Mouse (Mus musculus) ovary, postnatal 14 days (tissue): ENCODE measurements around the gene Ccdc117.
"Not testable (repeated sequence)": the region's sequence is repeated elsewhere in the genome, so short reads cannot be mapped to it uniquely, and the experiment has no call there.

Experiments used
- DNase-seq: peaks from one replicate; pipeline ENCODE4 v3.0.0; 2022; ENCODE audit warnings: low spot score

Ccdc117 gene

DNA sequence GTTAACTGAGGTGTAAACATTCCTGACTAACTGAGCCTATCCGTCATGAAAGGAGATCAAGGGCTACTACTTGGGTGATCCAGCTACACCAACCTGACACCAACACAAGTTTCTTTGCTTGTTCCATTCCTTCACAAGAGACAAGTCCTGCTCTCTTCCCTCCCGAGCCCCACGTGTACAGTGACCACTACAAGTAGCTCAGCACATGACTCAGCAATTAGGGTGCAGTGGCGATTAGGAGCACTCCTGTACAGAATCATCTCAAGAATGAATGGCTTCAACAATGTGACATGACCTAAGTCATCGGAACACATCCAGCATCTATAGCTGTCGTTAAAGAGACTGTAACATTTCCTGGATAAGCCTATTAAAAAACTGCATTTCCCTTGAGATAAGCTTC, 11.3 kb downstream of the Ccdc117 start:
- no peak for DNase-seq

DNA sequence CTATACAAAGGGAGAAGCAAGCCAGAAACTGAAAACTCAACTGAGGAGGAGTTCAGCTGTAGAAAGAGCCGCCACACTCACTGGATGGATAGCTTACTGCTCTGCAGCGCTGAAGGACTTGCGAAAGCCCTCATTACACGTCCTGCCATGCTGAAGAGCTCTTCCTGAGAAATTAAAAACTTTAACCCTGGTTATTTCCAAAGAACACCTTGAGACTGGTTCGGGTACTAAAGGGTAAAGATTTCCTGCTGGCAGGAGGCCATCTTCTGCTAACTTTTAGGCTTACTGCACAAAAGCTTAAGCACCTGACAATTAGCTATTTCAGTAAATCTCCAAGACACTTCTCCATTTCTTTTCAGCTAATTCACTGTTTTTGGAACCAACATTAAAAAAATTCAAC, 11.8 kb downstream of the Ccdc117 start:
- DNase-seq: no peak

DNA sequence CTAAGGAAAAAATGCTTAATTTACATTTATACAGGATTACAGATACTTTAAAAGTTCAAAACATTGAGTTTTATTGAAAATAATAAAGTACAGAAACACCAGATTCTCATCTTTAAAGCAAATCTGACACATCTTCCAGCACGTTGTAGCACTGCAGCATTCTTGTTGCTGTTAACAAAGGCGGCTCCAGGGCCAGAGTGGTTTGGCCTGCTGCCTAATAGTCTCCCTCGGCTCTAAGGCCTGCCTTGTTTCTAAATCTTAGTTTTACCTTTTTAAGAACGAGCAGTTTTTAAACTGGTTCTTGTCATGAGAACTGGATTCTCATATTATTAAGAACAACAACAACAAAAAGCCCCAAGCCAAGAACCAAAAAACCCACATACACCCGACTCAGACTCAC, 13.1 kb downstream of the Ccdc117 start:
- DNase-seq: no peak

DNA sequence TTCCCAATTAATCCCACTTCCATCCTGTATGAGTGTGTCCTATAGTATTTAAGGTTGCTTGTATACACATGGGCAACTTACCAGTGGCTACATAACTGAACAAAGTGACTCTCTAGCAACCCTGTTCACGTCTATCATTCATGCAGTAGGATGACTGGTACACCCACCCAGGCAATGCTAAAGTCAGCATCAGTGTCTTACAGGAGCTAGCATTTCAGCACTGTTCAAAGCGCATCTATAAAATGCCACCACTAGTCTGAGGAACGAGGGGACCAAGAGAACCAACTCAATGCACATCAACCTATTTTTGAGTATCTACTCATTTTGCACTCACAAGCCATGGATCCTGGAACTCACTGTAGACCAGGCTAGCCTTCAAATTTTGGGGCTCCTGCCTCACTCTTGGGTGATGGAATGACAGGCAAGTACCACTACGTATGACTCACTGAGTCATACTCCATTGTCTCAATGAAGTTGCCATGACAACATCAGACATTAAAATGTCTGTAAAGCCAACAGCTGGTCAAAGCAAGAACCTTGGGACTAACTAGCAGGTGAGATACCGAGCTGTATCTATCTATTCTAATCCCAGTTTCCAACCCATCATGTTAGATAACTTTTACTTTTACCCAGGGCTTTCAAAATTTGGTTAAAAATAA, 14.0 kb downstream of the Ccdc117 start:
- DNase-seq: no peak

DNA sequence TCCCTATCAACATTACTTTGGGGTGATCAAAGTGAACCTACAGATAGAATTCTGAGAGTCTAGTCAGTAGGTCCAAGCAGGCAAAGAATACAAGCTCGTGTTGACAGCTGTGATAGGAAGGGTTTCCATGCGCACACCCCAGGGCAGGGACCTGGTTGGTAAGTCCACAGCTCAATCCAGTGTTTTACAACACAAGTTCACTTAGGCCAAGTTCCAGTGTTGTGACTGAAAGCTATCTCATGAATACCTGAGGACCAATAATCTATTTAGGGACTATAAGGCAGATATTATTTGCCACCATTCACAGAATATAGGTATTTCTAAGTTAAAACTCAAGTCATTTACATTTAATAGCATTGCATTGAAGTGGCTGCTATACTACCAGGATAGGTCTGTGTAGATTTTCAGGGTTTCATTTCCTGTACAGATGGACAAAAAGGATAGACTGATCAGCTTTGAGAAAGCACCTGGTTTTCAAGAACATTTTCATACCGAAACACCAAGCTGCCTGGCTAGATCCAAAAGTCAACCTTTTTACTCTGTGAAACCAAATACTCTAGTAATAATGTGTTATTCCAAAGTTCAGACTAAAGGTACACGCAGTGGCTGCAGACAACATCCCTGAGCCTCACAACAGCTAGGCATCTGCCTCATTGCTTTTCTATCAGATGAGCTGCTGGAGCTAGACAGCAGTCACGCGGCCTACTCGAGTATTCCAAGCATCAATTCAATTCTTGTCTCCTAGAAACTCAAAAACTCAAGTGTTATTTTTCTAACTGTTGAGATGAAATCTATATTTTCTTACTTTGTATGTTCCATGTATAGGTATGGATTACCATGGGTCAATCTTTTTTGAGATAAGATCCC, 15.2 kb downstream of the Ccdc117 start:
- DNase-seq: no peak

DNA sequence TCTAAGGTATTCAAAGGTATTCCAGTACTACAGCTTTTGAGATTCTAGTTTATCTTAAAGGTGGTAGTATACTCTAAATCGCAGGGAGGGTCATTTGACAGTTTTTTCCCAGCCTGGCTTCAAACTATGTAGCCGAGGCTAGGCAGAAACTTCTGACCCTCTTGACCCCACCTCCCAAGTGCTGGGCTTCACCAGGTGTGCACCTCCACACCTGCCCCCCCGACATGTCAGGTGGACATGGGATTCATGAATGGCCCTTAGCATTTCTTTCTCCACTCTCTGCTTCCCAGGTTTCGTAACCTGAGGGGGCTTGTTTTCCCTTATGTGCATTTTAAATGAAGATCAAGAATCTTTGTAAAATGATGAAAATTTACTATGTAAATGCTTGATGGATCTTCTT, 16.6 kb downstream of the Ccdc117 start:
- no peak for DNase-seq

DNA sequence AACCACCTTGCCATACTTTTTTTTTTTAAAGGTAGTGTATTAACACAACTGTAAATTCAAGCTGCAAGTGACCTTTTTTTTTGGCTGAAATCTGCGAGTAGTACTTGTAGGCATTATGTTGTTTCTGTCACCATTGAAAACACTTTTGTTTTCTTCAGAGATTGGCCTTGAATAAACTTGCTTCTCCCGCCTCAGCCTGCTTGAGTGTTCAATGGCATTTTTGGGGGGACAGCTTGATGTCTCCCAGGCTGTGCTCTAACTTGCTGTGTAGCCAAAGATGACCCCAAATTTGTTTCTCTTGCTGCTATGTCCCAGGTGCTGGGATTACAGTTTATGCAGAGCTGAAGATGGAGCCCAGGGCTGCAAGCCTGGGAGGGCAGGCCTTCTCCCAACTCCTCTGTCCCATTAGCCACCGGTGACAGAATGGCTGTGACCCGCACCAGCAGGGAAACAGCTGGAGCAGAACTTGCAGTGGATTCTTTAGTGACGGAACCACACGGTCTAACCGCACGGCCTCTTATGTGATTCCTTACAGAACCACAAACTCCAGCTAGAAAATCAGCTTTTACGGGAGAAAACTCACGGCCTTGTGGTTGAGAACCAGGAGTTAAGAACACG, 19.1 kb downstream of the Ccdc117 start:
- no peak for DNase-seq

DNA sequence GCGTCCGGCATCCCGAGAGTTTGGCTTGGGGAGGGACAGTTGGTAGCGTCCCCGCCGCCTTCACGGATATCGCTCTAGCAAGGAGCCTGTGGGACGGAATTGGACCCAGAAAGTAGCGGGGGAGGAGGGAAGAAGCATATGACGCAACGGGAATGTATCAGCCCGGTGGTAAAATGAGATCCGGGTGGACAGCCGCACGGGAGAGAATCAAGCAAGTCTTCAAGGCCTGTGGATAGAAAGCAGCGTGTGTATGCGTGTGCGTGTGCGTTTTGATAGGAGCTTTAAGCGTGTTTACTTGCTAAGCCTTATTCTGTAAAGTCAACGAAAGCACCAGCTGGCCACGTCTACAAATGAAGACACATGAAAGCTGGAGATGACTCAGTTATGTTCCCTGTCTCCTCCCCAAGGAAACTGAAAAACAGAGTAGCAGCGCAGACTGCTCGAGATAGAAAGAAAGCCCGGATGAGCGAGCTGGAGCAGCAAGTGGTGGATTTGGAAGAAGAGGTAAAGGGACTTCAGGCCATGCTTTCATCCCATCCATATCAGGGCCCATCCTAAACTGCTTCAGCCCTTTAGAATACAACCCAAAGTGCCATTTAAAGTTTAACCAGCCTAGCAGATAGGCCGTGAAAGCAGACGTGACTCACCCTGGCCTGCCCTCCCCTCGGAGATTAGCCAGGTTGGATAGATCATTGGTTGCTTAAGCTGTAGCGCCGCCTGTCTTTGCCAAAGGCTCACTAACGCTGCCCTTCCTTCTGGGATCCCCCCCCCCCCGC, 20.3 kb downstream of the Ccdc117 start:
- peak; percentile 51 for DNase-seq

DNA sequence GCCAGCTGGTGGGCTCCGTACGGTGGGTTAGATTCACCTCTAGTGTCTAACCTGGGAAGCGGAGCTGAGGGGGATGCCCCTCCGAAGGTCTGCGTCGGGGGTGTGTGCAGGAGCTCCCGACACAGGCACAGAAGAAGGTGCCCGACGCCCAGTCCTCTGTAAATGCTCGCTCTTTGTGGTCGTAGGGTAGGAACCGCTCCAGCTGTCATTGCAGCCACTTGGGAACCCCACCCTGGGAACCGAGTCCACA, 20.8 kb downstream of the Ccdc117 start:
- no peak for DNase-seq

DNA sequence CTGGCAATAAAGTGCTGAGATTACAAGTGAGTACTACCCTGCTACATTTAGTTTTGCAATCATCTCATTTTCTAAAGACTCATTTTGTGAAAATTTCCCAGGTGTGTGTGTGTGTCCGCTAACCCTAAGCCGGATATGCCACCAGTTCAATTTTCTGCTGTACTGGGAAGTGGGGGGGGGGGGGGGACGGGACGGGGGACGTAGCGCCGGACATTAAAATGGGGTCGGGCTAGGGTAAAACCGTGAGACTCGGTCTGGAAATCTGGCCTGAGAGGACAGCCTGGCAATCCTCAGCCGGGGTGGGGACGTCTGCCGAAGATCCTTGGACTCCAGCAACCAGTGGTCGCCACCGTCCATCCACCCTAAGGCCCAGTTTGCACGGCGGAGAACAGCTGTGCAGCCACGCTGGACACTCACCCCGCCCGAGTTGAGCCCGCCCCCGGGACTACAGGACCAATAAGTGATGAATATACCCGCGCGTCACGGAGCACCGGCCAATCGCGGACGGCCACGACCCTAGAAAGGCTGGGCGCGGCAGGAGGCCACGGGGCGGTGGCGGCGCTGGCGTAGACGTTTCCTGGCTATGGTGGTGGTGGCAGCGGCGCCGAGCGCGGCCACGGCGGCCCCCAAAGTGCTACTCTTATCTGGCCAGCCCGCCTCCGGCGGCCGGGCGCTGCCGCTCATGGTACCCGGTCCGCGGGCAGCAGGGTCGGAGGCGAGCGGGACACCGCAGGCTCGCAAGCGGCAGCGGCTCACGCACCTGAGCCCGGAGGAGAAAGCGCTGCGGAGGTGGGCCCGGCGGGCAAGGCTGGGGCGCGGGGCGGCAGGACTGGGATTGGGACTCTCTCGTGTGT, 21.3 kb downstream of the Ccdc117 start, which contains the start of gene Xbp1:
Gene Xbp1, plus strand, starts transcription at position 248 of the 854 bp plus-strand sequence.
- DNase-seq: peak; percentile 98

DNA sequence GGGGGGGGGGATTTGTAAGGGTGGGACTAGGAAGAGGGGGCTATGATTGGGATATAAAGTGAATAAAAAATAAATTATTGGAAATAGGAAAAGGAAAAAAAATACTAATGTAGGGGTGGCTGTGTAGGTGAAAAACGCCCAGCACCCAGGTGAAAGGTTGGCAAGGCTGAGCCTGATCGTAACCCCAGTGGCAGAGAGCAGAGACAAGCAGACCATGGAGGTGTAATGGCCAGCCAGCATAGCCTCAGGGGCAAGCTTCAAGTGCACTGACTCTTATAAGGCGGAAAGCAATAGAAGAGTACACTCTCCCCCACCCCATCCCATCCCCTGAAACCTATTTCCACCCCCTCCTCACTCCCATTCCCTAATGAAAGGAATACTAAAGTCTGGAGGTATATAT, 22.3 kb downstream of the Ccdc117 start:
- no peak for DNase-seq

DNA sequence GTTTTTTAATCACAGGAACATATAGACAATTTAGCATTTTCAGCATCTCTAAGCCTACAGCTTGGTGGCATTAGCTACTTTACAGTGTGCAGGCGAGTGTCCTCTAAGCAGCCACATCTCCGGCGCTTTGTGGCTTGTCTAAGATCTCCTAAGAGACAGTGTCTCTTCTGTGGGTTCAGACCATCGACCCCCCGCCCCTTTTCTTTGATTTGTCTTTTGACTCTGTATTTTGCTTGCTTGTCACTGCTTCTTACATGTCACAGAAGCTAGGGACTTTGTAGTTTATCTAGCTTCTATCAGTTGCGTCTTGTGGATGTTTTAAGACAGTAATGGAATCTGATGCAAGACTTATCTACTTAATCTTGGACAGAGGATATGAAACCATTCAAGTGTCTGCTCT, 24.6 kb downstream of the Ccdc117 start:
- DNase-seq: no peak

DNA sequence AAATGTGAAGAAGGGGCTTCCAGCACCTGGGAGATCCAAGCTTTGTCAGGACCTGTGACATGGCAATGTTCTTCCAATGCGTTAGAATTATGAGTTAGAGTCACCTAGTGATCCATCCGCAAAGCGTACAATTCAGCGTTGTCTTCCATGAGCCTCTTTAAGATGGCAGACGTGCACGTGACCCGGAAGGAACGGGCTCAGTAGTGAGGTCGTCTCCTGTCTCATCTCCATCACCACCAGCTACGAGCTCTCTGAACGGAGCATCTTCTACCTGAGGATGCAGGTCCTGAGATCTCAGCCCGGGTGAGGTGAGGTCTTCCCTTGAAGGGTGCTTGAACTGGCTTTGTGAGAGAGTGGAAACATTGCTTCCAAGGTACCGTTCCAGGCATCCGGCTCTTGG, 25.4 kb downstream of the Ccdc117 start:
- DNase-seq: no peak

DNA sequence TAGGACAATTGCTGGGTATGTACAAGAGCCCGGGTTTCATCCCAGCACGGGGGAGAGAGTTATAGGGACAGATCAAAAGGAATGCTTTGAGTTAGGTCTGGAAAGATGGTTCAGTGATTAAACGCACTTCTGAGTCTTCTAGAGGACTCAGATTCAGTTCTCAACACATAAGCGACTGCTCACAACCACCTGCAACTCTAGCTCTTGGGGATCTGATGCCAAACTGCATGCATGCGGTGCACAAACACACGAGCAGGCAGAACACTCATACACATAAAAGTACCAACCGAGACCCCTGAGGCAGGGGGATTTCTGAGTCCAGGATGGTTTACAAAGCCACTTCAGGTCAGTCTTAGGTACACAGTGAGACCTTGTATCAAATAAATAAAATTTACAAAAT, 25.8 kb downstream of the Ccdc117 start:
- DNase-seq: no peak

DNA sequence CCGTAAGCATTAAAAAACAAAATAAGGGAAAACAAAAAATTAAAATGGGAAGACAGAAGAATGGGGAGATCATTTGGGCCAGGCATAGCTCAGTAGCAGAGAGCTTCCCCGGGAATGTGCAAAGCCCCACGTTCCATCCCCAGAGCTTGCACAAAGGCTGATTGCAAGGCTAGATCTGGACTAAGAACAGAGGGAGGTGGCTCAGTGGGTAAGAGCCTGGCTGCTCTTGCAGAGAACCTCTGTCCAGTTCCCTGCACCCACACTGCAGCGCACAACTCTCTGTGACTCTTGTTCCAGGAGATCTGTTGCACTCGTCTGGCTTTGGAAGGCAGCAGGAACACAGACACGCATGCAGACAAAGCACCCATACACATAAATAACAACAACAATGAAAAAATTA, 26.3 kb downstream of the Ccdc117 start:
- no peak for DNase-seq

DNA sequence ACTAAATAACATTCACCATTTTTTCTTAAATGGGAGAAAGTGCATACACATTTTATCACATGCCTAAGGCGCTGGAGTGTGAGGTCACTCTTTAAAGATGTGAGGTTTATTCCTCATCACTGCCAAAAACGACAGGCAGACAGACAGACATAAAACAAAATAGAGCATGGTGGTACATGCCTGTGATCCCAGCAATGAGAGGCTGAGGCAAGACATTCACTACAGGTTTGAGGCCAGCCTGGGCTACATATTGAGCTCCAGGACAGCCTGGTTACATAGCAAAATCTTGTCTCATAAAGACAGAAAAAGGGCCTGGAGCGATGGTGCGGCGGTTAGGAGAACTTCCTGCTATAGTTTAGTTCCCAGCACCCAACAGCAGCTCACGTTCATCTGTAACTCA, 26.8 kb downstream of the Ccdc117 start:
- DNase-seq: no peak

DNA sequence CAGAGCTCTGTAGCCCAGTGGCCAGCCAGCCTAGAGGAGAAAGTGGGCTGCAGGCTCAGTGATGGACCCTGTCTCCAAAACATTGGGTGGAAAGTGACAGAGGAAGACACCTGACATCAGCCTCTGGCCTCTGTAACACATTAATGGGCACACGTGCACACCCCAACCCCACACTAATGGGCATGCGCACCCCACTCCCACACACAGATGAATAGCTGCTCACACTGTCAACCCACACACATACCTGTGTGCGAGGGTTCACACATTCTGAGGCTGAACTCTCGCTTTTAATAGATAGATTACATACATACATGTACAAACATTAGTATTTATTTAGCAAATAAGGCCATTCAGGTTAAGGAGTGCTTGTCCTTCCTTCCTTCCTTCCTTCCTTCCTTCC, 27.9 kb downstream of the Ccdc117 start:
- no peak for DNase-seq

DNA sequence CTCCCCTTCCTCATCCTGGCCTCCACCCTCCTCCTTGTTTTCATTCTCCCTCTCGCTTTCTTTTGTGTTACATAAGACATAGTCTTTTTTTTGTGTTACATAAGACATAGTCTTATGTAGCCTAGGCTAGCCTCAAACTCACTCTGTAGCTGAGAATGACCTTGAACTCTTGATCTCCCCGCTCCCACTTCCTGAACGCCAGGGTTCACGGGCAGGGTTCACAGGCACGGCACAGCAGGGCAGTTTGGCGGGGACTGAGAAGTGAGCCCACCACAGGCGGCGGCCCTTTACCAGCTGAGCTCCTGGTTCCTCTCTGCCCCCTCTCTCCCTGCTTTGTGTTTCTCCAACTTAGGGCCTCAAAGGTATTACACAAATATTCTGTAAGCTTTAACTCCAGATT, 29.0 kb downstream of the Ccdc117 start:
- no peak for DNase-seq

DNA sequence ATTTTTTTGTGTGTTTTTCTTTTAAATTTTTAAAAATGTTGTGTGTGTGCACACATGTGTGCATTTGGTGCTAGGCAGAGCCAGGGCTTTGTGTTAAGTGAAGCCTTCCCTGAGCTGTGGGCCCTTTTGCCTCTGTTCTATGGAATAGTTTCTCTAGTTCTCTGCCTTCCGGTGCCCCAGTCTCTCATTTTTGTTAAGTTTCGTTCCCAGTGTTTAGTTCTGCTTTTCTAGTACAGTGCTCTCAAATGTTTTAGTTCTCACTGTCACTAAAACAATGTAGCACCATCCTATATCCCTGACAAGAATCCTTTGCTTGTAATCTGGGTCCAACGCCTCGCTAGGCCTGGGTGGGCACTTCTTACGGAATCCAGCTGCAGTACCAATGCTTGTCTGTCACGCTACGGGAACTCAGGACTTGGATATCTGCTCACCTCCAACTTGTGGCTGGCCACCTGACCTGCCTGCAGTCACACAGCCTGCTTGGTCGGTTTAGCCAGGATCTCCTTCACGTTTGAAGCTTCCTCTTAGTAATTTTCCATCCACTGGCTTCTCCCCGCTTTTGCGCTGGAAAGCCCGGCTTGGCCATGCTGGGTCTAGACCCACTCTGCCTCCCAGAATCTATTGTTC, 29.8 kb downstream of the Ccdc117 start:
- no peak for DNase-seq

DNA sequence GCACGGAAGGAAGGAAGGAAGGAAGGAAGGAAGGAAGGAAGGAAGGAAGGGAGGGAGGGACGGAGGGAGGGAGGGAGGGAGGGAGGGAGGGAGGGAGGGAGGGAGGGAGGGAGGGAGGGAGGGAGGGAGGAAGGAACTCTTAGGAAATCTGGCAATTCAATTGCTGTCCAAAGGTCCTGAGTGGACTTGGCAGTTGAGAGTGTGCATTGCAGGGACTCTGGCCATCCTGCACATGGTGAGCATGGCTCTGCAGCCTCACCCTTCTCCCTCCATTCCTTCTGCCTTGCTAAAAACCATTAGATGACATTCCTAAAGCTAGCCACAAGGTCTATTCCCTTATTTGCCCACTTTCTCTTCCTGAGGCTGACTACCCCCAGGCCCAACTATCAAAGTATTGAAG, 31.3 kb downstream of the Ccdc117 start:
- DNase-seq: not testable (repeated sequence)

DNA sequence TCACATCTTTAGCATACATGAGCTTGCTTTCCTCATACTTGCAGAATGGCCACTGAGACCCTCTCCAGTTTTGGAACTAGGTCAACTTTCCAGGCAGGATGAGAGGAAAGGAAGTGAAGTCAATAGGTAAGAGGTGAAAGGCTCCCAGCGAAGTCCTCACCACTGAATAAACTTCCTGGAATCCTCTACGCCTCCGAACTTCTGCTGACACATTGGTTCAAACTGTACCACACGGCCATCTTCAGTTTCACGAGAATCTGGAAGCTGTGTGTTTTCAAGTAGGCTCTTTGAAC, 31.9 kb downstream of the Ccdc117 start:
- no peak for DNase-seq
